Mouse (Mus musculus) gastrocnemius, postnatal 25 days (tissue): Measurements from ENCODE around the gene Polrmt. TPM values are rescaled to one million over a fixed set of nuclear protein-coding genes. Genes with fewer than 3 reads are reported as not detected.
"Not testable (repeated sequence)": the region's sequence is repeated elsewhere in the genome, so short reads cannot be mapped to it uniquely, and the experiment has no call there.

Experiments
- DNase-seq: peaks from one replicate; pipeline ENCODE4 v3.0.0; 2022
- total RNA-seq, 2 experiments: library from RNA; stranded (reverse); gene quantifications; 1 replicate in 1 of 2; 2 replicates in 1 of 2; pipeline ENCODE4 v1.2.3; 2021

Polrmt gene
- total RNA-seq, 2 experiments from 2014 or later, result 26.7 to 27.2 TPM

DNA sequence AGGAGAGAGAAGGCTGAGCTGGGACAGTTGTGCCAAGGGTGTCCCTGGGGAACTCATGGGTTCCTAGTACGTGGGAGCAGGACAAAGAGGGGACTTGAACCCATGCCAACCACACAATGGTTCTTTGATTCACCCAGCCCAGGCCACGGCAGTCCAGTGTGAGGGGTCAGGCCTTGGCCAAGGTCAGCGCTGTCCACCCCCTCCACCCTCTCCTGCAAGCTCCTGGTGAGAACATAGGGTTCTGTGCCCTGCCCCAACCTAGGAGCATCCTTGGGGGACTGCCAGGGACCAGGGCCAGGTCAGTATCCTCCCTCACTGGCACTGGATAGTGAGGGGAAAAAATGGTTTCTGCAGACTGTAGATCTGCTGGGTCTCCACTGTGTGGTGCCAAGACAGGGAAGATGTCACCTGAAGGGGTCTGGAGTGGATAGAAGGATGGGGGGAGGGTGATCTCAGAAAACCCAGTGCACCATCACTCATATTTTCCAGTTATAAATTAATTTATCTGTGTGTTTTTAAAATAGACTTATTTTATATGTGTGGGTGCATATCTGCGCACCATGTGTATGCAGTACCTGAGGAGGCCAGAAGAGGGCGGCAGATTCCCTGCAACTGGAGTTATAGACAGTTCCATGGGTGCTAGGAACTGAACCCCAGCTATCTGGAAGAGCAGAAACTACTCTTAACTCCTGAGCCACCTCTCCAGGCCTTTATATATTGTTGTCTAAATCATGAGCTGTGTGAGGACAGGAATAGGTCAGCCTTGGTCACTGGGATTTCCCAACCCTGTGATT is 28.3 kb upstream of the Polrmt start:
- no peak for DNase-seq

DNA sequence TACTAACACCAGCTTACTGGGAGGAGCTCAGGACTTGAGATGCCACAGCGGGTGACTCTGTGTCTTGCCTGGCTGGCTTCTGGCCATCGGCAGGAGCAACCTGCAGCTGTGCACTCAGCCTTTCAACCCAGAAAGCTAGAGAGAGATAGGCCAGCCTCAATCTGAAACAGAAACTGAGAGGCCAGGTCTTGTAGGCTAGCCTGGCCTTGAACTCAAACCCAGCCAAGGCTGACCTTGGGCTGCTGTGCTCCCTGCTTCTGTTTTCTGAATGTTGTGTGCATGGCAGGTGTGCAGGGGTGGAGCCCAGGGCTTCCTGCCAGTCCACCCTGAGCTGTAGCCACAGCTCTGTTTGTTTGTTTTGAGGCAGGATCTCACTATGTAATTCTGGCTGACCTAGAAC is 26.8 kb upstream of the Polrmt start:
- DNase-seq, result no peak

DNA sequence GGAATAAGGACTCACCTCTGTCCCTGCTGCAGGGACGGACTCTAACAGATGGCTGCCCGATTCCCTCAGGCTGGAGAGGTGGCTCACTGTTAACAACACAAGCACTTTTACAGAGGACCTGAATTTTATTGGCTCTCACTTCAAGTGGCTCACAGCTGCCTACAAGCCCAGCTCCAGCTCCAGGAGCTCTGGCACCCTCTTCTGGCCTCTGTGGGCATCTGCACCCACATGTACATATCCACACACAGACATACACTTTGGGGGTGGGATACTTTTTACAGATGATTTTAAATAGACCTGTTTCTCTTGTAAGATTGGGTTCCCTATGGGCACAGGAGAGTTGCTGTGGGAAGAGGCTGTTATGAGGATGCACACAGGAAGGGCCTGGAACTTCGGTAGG is 25.9 kb upstream of the Polrmt start:
- no peak for DNase-seq

DNA sequence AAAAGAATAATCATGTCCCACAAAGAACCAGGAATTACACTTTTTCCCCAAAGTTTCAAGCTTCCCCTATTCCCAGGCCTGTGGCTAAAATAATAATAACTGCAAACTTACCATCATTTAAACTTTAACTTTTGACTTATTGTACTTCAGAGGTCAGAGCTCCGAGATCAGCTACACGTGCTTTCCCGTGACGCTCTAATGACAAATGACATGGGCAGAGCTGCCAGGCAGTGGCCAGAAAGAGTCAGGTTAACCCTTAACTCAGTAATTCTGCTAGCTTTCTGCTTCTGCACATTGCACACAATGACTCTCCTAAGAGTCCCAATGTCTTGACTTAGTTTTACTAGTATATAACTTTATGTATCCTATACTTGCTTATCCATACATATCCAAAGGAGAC is 22.9 kb upstream of the Polrmt start:
- no peak for DNase-seq

DNA sequence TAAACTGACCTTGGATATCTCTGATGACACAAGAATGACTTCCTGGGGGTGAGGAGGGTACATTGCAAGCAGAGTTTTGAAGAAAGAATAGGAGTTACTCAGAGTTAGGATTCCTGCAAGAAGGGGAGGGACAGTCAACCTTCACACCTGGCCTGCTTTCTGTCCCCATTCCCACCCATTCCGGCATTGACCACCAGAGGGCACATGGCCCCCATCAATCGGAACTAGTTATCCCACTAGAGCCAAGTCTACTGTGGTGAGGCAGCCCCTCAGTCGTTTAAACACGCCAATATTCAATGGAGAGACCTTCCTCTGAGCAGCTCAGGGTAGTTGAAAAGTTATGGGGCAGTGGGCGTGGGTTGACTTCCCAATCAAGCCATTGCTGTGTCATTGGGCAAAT is 22.0 kb upstream of the Polrmt start:
- peak; percentile 53 for DNase-seq

DNA sequence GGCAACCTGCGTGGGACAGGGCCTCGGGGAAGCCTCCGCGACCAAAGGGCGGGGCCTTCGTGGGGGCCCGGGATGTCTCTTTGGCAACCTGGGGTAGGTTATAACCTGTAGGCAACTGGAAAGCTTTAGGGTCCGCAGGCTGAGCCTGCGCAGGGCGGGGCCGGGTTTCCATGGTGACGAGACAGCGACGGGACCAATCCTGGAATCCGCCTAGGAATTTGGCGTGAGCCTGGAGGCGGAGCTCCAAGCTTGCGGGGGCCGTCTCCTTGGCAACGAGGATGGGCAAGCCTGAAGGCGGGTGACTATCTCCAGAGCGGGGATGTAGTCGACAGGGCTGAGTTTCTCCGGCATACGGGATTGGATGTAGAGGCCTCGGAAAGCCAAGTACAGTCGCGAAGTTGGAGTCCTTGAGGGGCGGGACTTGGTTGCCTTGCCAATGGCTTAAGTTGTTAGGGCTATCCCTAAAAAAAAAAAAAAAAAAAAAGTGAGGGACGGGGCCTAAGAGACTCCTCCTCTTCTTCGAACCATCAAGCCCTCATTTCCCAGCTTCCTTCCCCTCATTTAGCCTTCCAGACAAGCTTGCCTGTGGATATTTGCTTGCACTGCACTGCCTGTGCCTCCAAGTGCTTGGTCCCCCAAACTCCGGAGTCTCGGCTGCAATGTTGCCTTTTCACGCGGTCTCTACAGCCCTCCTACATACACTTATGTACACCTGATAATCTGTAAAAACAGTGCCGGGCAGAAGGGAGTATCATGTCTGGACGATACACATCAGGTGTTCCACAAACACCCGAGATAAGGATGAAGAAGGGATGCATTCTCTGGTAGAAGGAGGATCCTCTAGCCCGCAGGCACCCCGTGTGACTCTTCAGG is 21.2 kb upstream of the Polrmt start:
- DNase-seq, result peak; percentile 90

DNA sequence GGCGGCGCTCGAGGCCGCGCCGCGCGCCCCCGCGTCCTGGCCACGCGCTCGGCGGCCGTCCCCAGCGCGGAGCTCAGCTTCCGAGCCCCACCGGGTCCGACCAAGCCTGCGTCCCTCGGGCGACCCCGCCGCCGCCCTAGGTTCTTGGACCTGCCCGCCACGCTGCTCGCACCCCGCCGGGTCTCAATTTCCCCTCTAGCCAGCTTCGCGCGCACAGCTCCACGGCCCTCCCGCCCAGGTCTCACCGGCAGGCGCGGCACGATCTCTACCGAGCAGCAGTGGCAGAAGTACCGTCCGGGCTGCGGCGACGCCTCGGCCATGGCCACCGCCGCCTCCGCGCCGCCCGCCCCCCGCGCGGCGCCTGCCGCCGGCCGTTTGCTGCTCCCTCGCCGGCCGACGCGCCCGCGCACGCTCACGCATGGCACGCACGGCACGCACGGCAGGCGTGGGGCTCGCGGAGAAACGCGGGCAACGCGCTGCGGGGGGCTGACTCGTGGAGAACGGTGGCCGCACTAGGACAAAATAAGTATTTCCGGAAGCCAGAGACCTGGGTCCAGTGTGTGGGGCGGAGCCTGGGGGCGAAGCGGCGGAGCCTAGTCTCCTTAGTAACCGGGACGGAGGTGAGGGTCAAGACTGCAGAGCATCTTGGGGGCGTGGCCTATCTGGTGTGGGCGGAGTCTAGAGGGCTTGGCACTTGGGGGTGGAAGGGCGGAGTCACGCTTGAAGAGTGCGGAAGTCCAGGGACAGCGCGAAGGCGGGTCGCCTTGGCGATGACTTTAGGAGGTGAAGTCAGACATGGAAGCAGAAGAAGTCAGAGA is 20.3 kb upstream of the Polrmt start, which contains the start of gene Rnf126:
TSS of gene Rnf126 (minus strand) at position 445 of the 818 bp plus-strand sequence.
- DNase-seq, result peak; percentile 99

DNA sequence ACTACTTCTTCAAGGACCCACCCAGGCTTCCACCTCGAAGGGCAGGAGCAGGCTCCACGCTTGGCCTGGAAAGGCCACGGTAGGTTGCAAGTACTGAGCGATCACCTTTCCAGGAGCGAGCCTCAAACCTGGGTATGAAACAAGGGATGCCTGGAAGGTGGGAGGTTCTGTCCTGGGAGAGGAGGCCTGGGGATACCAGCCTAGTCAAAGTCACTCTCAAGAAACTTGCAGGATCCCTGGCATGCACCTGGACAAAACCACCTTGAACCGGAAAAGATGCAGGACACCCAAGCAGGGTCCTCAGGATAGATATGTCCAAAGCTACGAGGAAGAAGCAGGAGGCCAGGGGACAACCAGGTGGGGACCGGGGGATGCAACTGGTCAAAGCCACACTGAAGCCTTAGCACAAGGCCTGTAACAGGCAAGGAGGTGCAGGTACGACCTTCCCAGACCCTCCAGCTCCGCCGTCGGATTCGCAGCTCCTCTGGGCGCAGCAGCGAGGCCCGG is 19.7 kb upstream of the Polrmt start:
- no peak for DNase-seq

DNA sequence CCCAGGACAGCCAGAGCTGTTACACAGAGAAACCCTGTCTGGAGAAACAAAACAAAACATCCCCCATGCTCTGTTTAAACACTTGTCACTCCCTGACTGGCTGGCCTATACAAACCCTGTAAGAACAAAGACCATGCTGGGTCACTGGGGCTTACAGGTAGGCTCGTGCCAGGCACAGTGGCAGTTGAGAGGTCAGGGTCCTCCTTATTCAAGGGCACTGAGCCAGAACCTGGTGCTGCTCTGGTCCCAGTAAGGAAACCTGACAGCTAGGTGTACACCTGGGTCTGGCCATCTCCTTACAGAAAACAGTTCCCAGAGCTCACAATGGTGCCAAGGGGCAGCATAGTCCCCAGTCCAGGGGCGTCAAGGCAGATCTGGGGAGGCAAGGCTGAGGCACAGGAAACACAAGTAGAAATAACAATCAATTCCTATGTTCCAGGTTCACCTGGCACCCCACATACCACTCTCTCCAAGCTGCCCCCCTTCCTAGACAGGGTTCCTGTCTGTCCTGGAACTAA is 18.9 kb upstream of the Polrmt start:
- DNase-seq, result no peak

DNA sequence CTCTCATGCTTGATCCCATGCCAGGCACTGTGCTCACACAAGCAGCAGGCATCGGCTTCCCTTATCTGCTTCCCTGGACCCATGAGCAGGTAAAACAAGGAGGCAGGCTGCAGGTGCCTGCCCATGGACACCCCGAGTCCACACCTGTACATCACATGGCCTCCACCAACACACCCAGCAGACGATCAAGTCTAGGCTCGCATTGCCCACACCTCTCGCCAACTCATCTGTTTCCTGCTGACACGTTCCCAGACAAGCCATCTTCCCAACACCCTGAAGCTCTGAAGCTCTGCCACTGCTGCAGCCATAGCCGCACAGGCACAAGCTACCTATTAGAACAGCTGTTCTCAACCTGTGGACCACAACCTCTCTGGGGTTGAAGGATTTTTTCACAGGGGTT is 17.9 kb upstream of the Polrmt start:
- no peak for DNase-seq

DNA sequence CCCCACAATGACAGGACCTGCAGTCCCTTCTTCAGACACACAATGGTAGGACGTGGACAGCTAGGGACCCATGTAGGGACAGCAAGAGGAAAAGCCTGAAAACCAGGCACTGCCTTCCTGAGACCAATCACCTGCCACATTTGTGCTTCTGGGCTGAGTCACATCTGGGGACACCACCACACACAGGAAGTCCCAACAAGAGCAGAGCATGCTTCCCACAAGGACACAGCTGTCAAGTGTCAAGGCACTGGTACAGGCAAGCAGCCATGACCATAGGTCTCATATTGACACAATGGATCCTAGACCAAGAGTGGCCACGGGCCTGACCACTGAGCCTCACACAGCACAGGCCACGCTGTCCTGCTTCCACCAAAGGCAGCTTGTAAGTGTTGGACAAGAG is 16.5 kb upstream of the Polrmt start:
- no peak for DNase-seq

DNA sequence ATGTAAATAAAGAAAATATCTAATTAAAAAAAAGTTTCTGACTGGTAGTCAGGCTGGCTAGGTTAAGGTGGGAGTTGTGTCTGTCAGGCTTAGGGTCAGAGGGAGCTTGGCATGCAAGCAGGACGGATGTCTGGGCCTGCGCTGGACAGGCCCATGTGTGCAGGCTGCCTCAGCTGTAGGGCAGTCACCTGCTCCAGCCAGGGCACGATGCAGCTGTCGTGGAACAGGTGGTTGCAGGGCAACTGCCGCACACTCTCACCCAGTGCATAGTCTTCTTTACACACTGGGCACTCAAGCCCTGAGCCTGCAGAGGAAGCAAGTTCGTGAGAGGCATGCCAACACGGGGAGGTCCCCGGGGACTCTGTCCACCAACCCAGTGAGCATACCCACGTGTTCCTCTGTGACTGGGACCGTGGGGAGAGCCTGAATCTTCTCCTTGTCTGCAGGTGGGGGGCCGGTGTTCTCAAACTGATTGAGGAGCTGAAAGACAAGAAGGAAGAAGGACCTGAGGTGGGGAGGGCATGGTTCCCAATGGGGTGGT is 14.3 kb upstream of the Polrmt start:
- no peak for DNase-seq

DNA sequence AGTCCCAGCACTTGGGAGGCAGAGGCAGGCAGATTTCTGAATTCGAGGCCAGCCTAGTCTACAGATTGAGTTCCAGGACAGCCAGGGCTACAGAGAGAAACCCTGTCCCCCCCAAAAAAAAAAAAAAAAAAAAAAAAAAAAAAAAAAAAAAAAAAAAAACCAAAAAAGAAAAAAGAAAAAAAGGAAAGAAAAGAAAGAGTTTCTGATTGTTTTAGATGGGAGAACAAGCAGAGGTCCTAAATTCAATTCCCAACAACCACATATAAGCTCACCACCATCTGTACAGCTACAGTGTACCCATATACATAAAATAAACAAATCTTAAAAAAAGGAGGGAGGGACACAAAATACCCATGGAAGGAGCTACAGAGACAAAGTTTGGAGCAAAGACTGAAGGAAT is 13.3 kb upstream of the Polrmt start:
- DNase-seq, result not testable (repeated sequence)

DNA sequence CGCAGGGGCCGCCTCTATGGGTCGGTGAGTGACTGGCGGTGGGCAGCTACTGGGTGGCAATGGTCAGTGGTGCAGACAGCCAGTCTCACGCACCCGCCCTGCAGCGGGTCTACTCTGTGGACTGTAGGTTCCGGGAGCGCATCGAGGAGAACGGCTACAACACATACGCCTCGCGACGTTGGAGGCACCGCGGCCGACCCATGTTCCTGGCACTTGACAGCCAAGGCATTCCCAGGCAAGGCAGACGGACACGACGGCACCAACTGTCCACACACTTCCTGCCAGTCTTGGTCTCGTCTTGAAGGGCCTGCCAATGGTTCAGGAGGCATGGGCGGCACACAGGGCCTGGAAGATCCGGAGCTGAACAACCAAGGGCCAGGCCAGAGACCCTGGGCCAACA is 10.3 kb upstream of the Polrmt start:
- no peak for DNase-seq

DNA sequence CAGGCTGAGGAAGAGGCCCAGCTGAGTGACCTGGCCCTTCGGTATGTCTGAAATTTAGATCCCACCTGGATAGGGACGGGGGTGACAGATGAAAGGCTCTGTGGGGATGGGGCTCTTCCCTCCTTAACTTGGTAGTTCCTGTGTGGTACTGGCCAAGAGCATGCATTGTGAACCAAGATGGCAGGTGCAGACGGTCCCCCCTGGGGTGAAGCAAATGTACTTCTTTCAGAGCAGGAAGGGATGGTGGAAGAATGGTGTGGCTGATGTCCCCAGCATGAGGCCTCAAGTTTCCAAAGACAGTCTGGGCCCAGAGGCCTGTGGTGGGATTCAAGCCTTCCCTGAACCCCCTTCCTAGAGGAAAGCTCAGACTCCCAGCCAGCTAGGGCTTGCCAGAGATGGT is 9.5 kb upstream of the Polrmt start:
- no peak for DNase-seq

DNA sequence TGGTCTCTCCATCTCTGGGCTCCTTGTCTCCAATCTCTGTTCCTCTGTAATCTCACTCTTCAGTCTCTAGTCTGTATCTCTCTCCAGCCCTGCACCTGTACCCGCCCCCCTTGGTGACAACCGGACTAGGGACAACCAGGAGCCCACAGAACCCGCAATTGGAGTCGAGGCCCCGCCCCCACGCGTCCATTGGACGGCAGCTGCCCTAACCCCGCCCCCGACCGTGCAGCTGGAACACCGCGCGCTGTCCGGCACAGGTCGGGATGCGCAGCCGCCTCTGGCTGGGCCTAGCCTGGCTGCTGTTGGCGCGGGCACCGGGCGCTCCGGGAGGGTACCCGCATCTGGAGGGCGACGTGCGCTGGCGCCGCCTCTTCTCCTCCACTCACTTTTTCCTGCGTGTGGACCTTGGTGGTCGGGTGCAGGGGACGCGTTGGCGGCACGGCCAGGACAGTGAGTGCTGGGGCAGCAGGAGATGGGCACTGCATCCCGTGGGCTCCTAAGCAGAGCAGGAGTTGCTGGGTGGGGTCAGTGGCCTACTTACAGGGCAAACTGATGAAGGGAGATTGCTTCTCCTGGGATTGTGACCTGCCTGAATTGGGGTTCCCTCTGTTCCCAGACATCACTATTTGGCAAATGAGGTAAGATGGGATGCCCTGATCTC is 8.6 kb upstream of the Polrmt start, which contains the start of gene Fgf22:
TSS of gene Fgf22 (plus strand) at position 221 of the 661 bp plus-strand sequence.
- peak; percentile 68 for DNase-seq

DNA sequence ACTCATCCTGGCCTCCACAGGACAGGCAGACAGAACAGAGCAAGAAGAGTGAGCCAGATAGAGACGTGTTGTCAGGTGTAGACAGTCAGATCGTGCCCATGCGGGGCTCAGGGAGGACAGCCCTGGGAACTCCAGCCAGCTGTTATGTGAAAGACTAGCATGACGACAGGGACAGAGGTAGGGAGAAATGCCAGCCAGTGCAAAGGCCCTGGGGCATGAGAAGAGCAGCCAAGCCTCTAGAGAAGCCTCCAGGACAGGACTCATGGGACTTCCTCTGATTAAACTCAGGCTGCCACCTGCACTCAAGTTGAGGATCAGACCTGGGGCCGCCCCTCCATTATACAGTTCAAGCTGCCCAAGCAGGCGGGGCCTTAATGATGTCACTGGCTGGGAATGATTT is 2.1 kb upstream of the Polrmt start:
- DNase-seq, result no peak

DNA sequence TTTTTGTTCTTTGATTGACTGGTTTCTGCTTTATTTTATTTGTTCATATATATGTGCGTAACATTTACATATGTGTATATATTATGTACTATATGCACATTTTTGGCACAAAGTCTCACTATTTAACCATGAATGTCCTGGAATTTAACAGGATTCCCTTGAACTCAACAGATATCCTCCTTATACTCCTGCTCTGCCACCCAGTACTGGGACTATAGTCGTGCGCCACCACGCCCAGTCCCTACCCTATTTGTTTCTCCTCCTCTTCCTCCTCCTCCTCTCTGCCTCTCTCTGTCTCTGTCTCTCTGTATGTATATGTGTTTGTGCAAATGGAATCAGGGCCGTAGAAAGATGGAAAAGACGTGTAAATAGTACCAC is 382 bp upstream of the Polrmt start:
- no peak for DNase-seq

DNA sequence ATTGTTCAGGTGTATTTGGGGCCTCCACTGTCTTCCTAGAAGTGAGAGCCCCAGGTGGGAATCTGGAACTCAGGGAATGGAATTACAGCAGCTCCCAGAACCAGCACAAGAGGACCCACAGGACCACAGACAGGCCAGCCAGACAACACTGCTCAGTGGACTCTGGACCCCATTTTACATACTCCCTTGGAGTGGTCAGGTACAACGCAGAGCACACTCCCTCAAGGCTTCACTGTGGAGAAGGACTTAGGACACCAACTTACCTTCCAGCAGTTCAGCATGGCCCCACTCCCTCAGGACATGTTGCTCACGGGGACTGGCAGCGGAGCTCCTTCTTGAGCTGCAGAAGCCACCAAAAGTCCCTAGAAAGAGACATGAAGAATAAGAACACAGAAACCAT is 970 bp downstream of the Polrmt start:
- no peak for DNase-seq

DNA sequence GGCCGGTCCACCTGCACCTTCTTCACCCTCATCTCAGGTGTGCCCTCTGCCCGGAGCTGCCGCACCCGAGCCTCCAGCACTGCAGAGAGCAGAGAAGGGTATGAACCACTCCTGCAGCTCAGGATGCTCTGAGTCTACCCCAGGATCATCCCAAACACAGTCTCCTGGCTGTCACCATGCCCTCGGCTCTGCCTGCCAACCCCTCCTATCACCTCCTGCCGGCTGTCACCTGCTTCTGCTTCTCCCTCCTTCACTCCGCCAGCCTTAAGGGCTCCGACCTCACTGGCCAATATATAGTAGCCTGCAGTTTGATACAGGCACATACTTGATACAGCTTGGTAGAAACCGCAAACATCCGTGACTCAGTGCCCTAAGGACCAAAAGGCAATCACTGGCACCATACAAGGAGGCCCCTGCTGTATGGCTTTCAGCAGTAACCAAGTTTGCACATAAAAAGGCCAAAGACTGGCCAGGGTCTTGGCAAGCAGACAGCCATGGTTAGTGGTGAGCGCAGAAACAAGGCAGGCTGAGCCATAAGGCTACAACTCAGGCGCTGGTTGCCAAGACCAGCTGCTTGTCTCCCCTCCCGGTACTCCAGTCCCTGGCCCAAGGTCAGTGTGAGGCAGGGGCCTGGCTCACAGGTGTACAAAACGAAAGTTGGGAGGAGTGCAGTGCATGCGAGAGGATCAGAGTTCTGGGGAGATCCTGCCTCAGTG is 2.6 kb downstream of the Polrmt start:
- DNase-seq, result no peak

DNA sequence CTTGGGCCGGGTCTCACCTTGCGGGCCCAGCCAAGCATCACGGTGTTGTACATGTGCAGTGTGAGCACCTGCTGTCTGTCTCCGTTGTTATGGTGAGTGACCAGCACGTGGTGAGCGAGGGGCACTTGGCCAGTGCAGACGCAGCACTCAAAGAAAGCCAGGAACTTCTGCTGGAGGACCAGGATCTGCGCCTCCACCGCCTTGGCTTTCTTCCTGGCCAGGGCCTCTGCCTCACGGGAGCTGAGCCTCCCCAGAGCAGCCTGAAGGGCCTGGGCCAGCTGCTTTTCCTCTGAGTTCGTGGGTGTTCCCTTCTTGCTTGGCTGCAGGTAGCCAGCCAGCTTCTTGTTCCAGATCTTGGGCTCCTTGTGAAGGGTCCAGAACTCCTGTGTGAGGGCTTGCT is 3.2 kb downstream of the Polrmt start:
- no peak for DNase-seq
